ENCODE assay signal across 7 mouse cellular contexts in the genomic region with DNA sequence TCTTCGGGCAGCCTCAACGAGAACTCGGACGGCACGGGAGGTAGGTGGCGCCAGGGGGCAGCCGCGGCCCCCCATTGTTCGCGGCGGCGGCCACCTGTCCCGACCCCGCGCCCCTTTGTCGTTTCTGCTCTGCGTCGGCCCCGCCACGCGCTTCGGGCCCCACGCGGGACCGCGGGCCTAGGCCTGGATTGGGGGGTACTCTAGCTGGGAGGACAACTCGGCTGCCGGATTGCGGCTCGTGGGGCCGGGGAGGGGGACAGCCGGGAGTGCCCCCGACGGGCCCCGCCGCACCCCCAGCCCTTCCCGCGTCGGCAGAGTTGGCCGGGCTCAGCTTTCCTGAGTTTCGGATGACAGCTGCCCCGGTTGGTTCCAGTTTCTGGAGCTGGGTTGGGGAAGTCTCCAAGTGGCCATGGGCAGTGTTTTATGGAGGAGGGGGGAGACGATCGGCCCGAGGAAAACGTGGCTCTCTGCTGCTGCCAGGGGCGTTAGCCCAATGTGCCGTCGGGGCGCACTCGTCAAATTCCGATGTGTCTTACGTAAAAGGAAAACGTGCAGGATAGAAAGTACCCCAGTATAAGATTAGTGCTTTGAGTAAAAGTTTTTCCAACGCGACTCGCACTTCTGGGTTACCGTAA. TPM values are rescaled to one million over a fixed set of nuclear protein-coding genes. Genes with fewer than 3 reads are reported as not detected.
DNase-seq lines count a peak whose midpoint lies in the region; ATAC-seq and TF ChIP-seq lines count a peak whose summit lies in the region.

No protein-coding gene starts in this region.

- H3K9ac ChIP-seq in lung, embryonic 14.5 days: peak overlapping the region; percentile 97

- peak; percentile 29 for DNase-seq in 416B (ENCODE audit: low read depth)
- peak; percentile 36 for DNase-seq in CD4-positive helper T cell, adult 2 months (ENCODE audit: low read depth, low spot score)
- DNase-seq in heart, adult 18-20 months: peak; percentile 52 to 63
- DNase-seq in kidney, adult 18-20 months: peak; percentile 45
- DNase-seq in lung, embryonic 14.5 days: peak; percentile 79
- peak; percentile 27 for DNase-seq in ovary, postnatal 14 days (ENCODE audit: low spot score)

- H3K4me3 ChIP-seq in cortical plate, adult 2 months (ENCODE audit: insufficient read depth, low read length): peak overlapping the region; percentile 85
- H3K4me3 ChIP-seq in lung, embryonic 14.5 days (ENCODE audit: low read depth, low read length): peak overlapping the region; percentile 86

- peaks cover 1% of the 10 kb centered on the region; the same call in 1 of the 2 replicates for H3K4me1 ChIP-seq in cortical plate, adult 2 months (ENCODE audit: control insufficient read depth, insufficient read depth, low read length)
- no peaks in the 10 kb centered on the region for H3K4me1 ChIP-seq in lung, embryonic 14.5 days (ENCODE audit: insufficient read depth)

- TF ChIP-seq CTCF in cortical plate, adult 2 months (IDR thresholded peaks at IDR 0.05; ENCODE audit: extremely low read depth, insufficient read depth, low read length): no peak
- 0 out of 2 replicates have a peak, but pooled peaks have one; percentile 4 for TF ChIP-seq CTCF in lung, embryonic 14.5 days (IDR thresholded peaks at IDR 0.05; ENCODE audit: low read depth)

- 1% methylated on average over 54 of the region's 58 CpGs for WGBS in lung, embryonic 14.5 days

- peak overlapping the region; percentile 96 for H3K27ac ChIP-seq in cortical plate, adult 2 months (ENCODE audit: insufficient read depth, low read length)
- peak overlapping the region; percentile 95 for H3K27ac ChIP-seq in lung, embryonic 14.5 days (ENCODE audit: low read depth)

- TF ChIP-seq POLR2A in cortical plate, adult 2 months (IDR thresholded peaks at IDR 0.05; ENCODE audit: extremely low read depth, insufficient read depth, low read length): no peak

- H3K4me2 ChIP-seq in lung, embryonic 14.5 days: peak overlapping the region; percentile 76

- no peak; the same call in none of the 2 replicates for ATAC-seq in lung, embryonic 14.5 days (ENCODE audit: insufficient read depth)

- H3K36me3 ChIP-seq in lung, embryonic 14.5 days (ENCODE audit: insufficient read depth): no peaks in the 10 kb centered on the region

- H3K27me3 ChIP-seq in lung, embryonic 14.5 days (ENCODE audit: insufficient read depth, low read length): no peaks in the 10 kb centered on the region

- H3K9me3 ChIP-seq in lung, embryonic 14.5 days (ENCODE audit: low read depth, low read length): no peaks in the 10 kb centered on the region

RNA-seq across cellular contexts. Expression of a gene that starts 0.5 kb away (rescaled TPM):
- polyA plus RNA-seq in cortical plate, adult 2 months (2012; rRNA removed): 30.9 and 31.8 TPM in 2 replicates
- 1 to 10 TPM; 3.4 to 4.2 TPM for total RNA-seq in heart, adult 18-20 months (2021)
- 57.3 and 65.4 TPM in 2 replicates for polyA plus RNA-seq in lung, embryonic 14.5 days (2014; fragmentation: Nextera tagmentation; extraction: Ambion mirVana)

Comparison
In these comparisons a context has a peak if more than half of its experiments do, and no peak if none do; other contexts are left out.
1. DNase-seq: peak in every context shown above with its lines; median percentile 79 in lung, embryonic 14.5 days; 58 in heart, adult 18-20 months; 45 in kidney, adult 18-20 months; 36 in CD4-positive helper T cell, adult 2 months; 29 in 416B; 27 in ovary, postnatal 14 days.